Mouse (Mus musculus) intestine, postnatal 0 days (tissue): Measurements from ENCODE around the gene Tmem270. TPM values are rescaled to one million over a fixed set of nuclear protein-coding genes. Genes with fewer than 3 reads are reported as not detected.
A peak's percentile ranks its signal among the peaks of the same experiment; 100 is the strongest.

Source experiments
- ATAC-seq: fragments of 200-750 bp; cut with Nextera tagmentation; 2 replicates; pipeline ENCODE4 v1.8.0; 2017; ENCODE audit warnings: mild to moderate bottlenecking, moderate TSS enrichment, moderate library complexity
- H3K27ac ChIP-seq: fragments of 300-500 bp; sonication (generic); 2 replicates; pipeline ENCODE4 v1.5.1; 2014; ENCODE audit warnings: mild to moderate bottlenecking, low read depth, low read length, moderate library complexity
- H3K27me3 ChIP-seq: fragments of 300-500 bp; sonication (generic); replicated peaks from 2 replicates; pipeline ENCODE4 v1.6.1; 2014; ENCODE audit warnings: low read length, mixed read lengths; ENCODE audit not compliant: control insufficient read depth, insufficient read depth
- H3K36me3 ChIP-seq: fragments of 300-500 bp; sonication (generic); 2 replicates; pipeline ENCODE4 v1.6.1; 2014; ENCODE audit warnings: mild to moderate bottlenecking, moderate library complexity; ENCODE audit not compliant: control insufficient read depth, insufficient read depth
- H3K4me1 ChIP-seq: fragments of 300-500 bp; sonication (generic); replicated peaks from 2 replicates; pipeline ENCODE4 v1.6.1; 2014; ENCODE audit warnings: antibody characterized with exemption, low read length, mixed read lengths; ENCODE audit not compliant: control insufficient read depth, insufficient read depth
- H3K4me2 ChIP-seq: fragments of 300-500 bp; sonication (generic); replicated peaks from 2 replicates; pipeline ENCODE4 v1.6.1; 2014; ENCODE audit warnings: low read depth, mild to moderate bottlenecking, moderate library complexity
- H3K4me3 ChIP-seq: fragments of 300-500 bp; sonication (generic); 2 replicates; pipeline ENCODE4 v1.5.1; 2014; ENCODE audit warnings: low read depth, low read length
- H3K9ac ChIP-seq: fragments of 300-500 bp; sonication (generic); 2 replicates; pipeline ENCODE4 v1.6.1; 2014; ENCODE audit warnings: mild to moderate bottlenecking, low read depth, low read length
- H3K9me3 ChIP-seq: fragments of 300-500 bp; sonication (generic); 2 replicates; pipeline ENCODE4 v1.6.1; 2016; ENCODE audit warnings: mixed run types; ENCODE audit not compliant: control insufficient read depth
- CTCF ChIP-seq: sonication (generic); IDR thresholded peaks from 2 replicates; pipeline ENCODE4 v1.5.1; 2016; ENCODE audit warnings: low read depth, mild to moderate bottlenecking, control low read depth, antibody characterized with exemption, moderate library complexity
- WGBS: fragments of 180-500 bp; shearing (Covaris S2); extraction: QIAGEN DNeasy Blood & Tissue Kit; methylation state at CpG from one replicate; pipeline ENCODE4 v1.1.7; 2014; 5-methylcytosine and 5-hydroxymethylcytosine counted together
- polyA plus RNA-seq: library from polyadenylated mRNA; unstranded; fragments of >200 nt; fragmentation: Nextera tagmentation; extraction: Ambion mirVana; gene quantifications from 2 replicates; pipeline ENCODE4 v1.2.1, GENCODE M21; 2015

Gene Tmem270
- polyA plus RNA-seq, 1 experiment from 2014 or later: not detected

GRCm38 (mm10) chr5:134932903-134933276, 26.4 kb upstream of the Tmem270 start:
- Histone ChIP-seq H3K27ac (peak overlapping the region; percentile 95), H3K4me2 (peak overlapping the region; percentile 91), H3K4me3 (peak overlapping the region; percentile 78), H3K27me3 (no peaks in the 10 kb centered on the region), H3K9ac (peak overlapping the region; percentile 74; the same call in 1 of the 2 replicates), H3K9me3 (no peaks in the 10 kb centered on the region), H3K36me3 (peaks cover 11% of the 10 kb centered on the region; the same call in 1 of the 2 replicates), H3K4me1 (0 out of 2 replicates have a peak, but pooled peaks cover 3% of the 10 kb centered on the region)
- peak; percentile 74 for TF ChIP-seq CTCF
- WGBS: 43% methylated on average over 9 of the region's 9 CpGs
- peak; percentile 65 for ATAC-seq

DNA sequence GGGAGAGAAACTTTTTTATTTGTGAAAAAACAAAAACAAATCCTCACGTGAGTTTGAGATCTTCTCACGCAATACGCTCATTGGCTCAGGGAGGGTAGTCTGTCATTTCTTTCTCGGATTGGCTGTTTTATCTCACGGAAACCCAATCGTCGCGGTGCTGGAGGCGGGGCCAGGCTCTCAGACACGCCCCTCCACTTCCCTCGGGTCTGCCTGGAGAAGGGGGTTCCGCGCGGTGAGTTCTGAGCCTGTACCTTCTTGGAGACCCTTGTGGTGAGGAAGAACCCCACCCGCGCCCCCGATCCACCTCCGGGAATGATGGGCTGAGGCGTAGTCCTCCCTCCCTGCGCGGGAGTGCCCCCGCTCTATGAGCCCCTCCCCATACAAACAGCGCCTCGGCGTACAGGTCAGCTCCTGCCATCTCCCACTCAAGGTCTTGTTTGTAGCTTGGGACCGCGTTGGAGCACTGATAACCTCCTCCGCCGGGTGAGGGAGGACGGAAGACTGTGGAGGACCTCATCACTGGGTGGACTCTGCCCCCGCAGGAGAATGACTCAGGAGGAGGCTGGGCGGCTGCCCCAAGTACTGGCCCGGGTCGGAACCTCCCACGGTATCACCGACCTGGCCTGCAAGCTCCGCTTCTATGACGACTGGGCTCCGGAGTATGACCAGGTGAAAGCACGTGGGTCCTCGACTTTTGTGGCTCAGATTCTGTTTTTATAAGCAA, 25.8 kb upstream of the Tmem270 start, which contains the start of gene Mettl27:
TSS of gene Mettl27 (plus strand) at position 190 of the 724 bp plus-strand sequence.
- Histone ChIP-seq H3K4me3 (peak within 1 kb of the TSS; percentile 78), H3K27ac (peak within 1 kb of the TSS; percentile 95), H3K9me3 (no peaks in the 10 kb centered on the region), H3K4me2 (peak within 1 kb of the TSS; percentile 91), H3K9ac (peak within 1 kb of the TSS; percentile 74), H3K36me3 (peaks cover 11% of the 10 kb centered on the region; the same call in 1 of the 2 replicates), H3K4me1 (0 out of 2 replicates have a peak, but pooled peaks cover 3% of the 10 kb centered on the region), H3K27me3 (no peaks in the 10 kb centered on the region)
- TF ChIP-seq CTCF: no peak
- peak; percentile 94 for ATAC-seq
- under 1% methylated on average over 39 of the region's 41 CpGs for WGBS

- TF ChIP-seq CTCF: no peak
Measured at GRCm38 (mm10) chr5:134929988-134930387, 23.5 kb upstream of the Tmem270 start.

GRCm38 (mm10) chr5:134926726-134927125, 20.2 kb upstream of the Tmem270 start:
- Histone ChIP-seq H3K36me3 (no peaks in the 10 kb centered on the region), H3K27me3 (no peaks in the 10 kb centered on the region), H3K27ac (no peak overlapping the region), H3K9me3 (no peaks in the 10 kb centered on the region), H3K4me2 (no peak overlapping the region), H3K4me1 (no peaks in the 10 kb centered on the region), H3K9ac (no peak overlapping the region), H3K4me3 (no peak overlapping the region)
- 68% methylated on average over 4 of the region's 4 CpGs for WGBS
- no peak for ATAC-seq
- TF ChIP-seq CTCF: no peak

More at GRCm38 (mm10) chr5:134929988-134930387, 23.5 kb upstream of the Tmem270 start:
- Histone ChIP-seq H3K4me3 (no peak overlapping the region), H3K9me3 (no peaks in the 10 kb centered on the region), H3K9ac (no peak overlapping the region), H3K4me1 (0 out of 2 replicates have a peak, but pooled peaks cover 3% of the 10 kb centered on the region), H3K36me3 (peaks cover 8% of the 10 kb centered on the region; the same call in 1 of the 2 replicates), H3K27ac (no peak overlapping the region), H3K4me2 (no peak overlapping the region), H3K27me3 (no peaks in the 10 kb centered on the region)
- ATAC-seq: no peak
- 83% methylated on average over 2 of the region's 2 CpGs for WGBS

DNA sequence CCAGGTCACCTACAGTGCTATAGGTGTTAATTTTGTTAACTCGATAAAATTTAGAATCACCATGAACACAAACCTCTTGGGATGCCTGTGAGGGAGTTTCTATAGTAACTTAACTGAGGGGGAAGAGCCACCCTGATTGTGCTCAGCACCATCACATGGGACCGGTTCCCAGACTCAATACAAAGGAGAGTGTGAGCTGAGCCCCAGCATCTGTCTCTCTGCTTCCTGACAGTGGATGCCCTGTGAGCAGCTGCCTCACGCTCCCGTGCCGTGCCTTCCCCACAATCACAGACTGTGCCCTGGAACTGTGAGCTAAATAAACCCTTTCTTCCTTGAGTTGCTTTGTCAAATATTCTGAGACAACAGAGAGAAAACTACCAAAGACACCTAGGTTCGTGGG, 16.6 kb upstream of the Tmem270 start:
- Histone ChIP-seq H3K27me3 (no peaks in the 10 kb centered on the region), H3K4me2 (no peak overlapping the region), H3K9me3 (no peaks in the 10 kb centered on the region), H3K4me1 (no peaks in the 10 kb centered on the region), H3K36me3 (no peaks in the 10 kb centered on the region), H3K9ac (no peak overlapping the region), H3K27ac (no peak overlapping the region), H3K4me3 (no peak overlapping the region)
- 68% methylated on average over 6 of the region's 6 CpGs for WGBS
- TF ChIP-seq CTCF: no peak
- ATAC-seq: no peak

GRCm38 (mm10) chr5:134921106-134921505, 14.6 kb upstream of the Tmem270 start:
- Histone ChIP-seq H3K4me2 (no peak overlapping the region), H3K4me1 (no peaks in the 10 kb centered on the region), H3K9ac (no peak overlapping the region), H3K9me3 (no peaks in the 10 kb centered on the region), H3K4me3 (no peak overlapping the region), H3K27me3 (no peaks in the 10 kb centered on the region), H3K27ac (no peak overlapping the region), H3K36me3 (no peaks in the 10 kb centered on the region)
- 88% methylated on average over 8 of the region's 8 CpGs for WGBS
- no peak for TF ChIP-seq CTCF
- ATAC-seq: no peak
